Mouse (Mus musculus) layer of hippocampus, adult 2 months (tissue): Measurements from ENCODE around the gene Cst3. TPM values are rescaled to one million over a fixed set of nuclear protein-coding genes. Genes with fewer than 3 reads are reported as not detected.
A peak's percentile ranks its signal among the peaks of the same experiment; 100 is the strongest.

Source experiments
- DNase-seq, 2 experiments: peaks; one replicate each; pipeline ENCODE4 v3.0.0; 2022; ENCODE audit warnings: low spot score in 2 of 2
- H3K27ac ChIP-seq: fragments of 200-600 bp; 2 replicates; pipeline ENCODE4 v1.8.1; 2022
- H3K4me3 ChIP-seq: fragments of 200-600 bp; 2 replicates; pipeline ENCODE4 v1.8.1; 2022; ENCODE audit warnings: mild to moderate bottlenecking
- CTCF ChIP-seq: fragments of 200-600 bp; conservative IDR thresholded peaks from 2 replicates; pipeline ENCODE4 v1.8.1; 2022; ENCODE audit warnings: antibody characterized with exemption, mild to moderate bottlenecking, moderate library complexity
- long read RNA-seq, 2 experiments: library from polyadenylated mRNA; stranded (forward); transcript quantifications; one replicate each; pipeline ENCODE4 v2.0.0; 2021; ENCODE audit warnings: borderline mapping rate in 2 of 2
- total RNA-seq, 2 experiments: library from RNA; stranded (reverse); gene quantifications; 2 replicates each; pipeline ENCODE4 v1.2.3; 2021

The Cst3 gene
- total RNA-seq = 1,000 to 10,000 TPM; 2,176 to 2,304 TPM
- long read RNA-seq, experiment 1, transcript Cst3-201 (3 exons, 860 nt) = major isoform, 1,535 of 1,582 reads
- long read RNA-seq, experiment 1, partial matches to known transcripts = 42 of 1,582 reads
- long read RNA-seq, experiment 1, other reads (novel, unspliced or antisense) = 4 of 1,582 reads
- long read RNA-seq, experiment 2, transcript Cst3-201 (3 exons, 860 nt) = major isoform, 2,026 of 2,070 reads
- long read RNA-seq, experiment 2, partial matches to known transcripts = 15 of 2,070 reads
- long read RNA-seq, experiment 2, other reads (novel, unspliced or antisense) = 27 of 2,070 reads

DNA sequence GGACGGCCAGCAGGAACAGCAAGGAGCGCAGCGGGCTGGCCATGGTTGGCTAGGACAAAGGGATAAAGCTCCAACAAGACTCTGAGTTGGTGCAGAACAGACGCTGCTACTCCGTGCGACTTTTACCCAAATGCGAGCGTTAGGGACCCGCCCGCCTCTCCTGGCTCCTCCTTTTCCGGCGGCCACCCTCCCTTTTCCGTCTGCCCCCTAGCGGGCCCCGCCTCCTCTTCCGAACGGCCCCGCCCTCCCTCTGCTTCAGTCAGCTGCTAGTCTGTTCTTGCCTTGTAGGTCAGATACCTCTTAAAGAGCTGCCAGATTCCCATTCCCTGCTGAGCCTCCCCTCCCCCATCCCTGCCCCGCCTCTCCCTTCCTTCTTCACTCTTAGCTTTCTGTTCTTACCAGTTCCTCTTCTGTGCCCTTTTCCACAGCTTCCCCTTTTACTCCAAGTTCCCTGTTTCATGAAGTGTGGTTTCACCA lies at the start of gene Cst3:
TSS of gene Cst3 (minus strand) at position 358 of the 477 bp plus-strand sequence.
- DNase-seq = peak; percentile 92 to 95
- Histone ChIP-seq H3K4me3 (peak within 1 kb of the TSS; percentile 95), H3K27ac (peak within 1 kb of the TSS; percentile 94)
- peak; percentile 64 for TF ChIP-seq CTCF

DNA sequence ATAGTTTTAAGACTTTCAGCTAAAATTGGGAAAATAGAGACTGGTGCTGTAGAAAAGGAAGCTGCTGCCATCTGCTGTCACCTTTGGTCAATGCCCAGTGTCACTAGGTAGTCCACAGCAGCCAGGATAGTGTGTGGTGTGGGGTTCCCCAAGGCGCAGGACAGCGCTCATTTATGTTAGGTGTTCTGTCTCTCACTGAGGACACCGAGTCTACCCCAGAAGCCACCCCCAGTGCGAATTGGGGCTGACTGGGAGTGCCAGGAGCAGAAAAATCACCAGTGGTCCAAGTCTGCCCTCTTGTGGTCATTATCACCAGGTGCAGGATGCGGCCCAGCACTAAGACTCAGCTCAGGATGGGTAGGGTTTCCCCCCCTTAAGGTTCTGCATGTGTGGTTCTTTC lies 26.8 kb upstream of the Cst3 start:
- peak; percentile 90 for TF ChIP-seq CTCF
- DNase-seq = peak; percentile 52 to 70
- Histone ChIP-seq H3K27ac (peak overlapping the region; percentile 58; the same call in 1 of the 2 replicates), H3K4me3 (peak overlapping the region; percentile 37)

DNA sequence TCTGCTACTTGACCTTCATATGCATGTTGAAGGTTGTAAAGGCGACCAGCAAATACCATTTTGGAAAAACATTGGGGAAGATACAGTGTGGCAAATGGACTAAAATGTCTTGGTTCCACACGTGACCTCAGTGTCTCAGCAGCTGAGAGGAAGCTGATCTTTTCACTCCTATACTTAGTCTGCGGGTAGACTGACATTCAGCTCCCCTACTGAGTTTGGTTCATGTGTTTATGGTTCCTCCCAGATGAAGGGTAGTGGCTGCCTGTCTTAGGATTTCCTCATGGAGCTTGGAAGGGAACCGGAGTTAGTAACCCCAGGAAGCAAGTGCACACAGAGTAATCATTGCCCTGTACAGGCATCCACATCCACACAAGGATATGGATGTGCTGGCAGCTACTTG lies 24.8 kb upstream of the Cst3 start:
- no peak overlapping the region for H3K4me3 ChIP-seq
- DNase-seq = no peak
- peak overlapping the region; percentile 58; the same call in 1 of the 2 replicates for H3K27ac ChIP-seq
- TF ChIP-seq CTCF = no peak

DNA sequence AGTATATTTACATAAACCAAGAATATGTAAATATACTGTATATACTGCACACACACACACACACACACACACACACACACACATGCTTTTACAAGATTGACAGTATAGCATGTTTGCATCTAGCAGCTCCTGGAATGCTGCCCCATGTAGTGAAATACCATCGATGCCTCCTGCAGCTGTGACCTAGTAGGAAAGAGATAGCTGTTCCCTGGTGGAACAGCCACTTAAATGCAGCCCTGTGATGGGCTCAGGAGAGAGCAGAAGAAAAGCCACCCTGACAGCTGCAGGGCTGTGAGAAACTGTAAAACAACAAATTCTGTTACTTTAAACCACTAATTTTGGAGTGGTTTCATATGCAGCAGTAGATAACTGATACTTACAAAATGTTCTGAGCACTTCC lies 20.7 kb upstream of the Cst3 start:
- DNase-seq = no peak
- no peak overlapping the region for H3K27ac ChIP-seq
- no peak overlapping the region for H3K4me3 ChIP-seq
- no peak for TF ChIP-seq CTCF

DNA sequence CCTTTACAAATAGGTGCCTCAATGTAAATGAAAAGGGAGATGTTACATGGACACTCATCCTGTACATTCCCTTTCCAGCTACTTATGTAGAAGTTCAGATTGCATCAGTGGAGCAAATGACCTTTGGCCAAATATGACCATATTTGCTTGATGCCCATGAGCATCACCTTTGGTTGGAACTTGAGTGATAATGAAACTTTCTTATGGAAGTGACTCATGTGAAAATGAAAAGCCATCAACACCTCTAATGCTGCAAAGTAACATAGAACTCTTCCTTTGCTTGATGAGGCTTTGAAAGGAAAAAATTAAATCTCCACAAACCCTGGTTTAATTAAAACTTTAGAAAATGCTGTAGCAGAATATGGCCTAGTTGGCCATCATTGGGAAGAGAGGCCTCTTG lies 17.6 kb upstream of the Cst3 start:
- Histone ChIP-seq H3K27ac (no peak overlapping the region), H3K4me3 (no peak overlapping the region)
- no peak for DNase-seq
- no peak for TF ChIP-seq CTCF

DNA sequence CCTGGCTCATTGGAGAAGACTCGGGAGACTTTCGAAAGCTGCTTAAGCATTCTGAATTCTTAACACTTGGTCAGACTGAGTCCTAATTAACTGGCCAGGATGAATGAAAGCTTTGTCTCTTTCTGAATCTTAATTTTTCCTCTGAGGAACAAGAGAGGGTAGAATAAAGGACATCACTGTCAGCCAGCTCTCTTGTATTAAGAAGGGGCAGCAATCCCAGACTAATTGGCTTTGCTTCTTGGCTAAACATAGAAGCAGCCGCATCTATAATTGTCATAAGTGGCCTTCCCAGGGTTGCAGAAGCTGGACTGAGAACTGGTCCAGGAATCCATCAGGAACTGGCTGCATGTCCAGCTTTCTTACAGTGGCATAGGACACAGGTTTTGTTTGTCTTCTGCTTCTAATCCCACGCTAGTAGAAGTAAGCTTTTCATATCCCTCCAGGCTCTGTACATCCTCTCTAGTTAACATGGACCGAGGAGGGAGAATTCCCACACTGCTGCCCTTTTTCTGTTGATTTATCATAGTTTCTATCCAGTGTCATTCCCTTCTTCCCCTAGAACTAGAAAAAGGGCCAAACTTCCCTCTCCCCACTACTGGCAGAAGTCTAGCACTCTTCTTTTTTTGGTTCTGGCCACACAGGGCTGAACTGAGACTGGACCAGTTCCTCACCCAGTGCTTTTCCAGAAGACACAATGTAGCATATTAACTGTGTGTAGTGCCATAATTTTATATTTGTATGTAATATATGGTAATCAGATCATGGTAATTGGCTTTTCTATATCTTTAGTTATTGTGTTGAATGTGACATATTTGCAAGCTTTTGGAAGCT lies 14.7 kb upstream of the Cst3 start:
- peak; percentile 41 to 75 for DNase-seq
- H3K27ac ChIP-seq = peak overlapping the region; percentile 82
- no peak for TF ChIP-seq CTCF

DNA sequence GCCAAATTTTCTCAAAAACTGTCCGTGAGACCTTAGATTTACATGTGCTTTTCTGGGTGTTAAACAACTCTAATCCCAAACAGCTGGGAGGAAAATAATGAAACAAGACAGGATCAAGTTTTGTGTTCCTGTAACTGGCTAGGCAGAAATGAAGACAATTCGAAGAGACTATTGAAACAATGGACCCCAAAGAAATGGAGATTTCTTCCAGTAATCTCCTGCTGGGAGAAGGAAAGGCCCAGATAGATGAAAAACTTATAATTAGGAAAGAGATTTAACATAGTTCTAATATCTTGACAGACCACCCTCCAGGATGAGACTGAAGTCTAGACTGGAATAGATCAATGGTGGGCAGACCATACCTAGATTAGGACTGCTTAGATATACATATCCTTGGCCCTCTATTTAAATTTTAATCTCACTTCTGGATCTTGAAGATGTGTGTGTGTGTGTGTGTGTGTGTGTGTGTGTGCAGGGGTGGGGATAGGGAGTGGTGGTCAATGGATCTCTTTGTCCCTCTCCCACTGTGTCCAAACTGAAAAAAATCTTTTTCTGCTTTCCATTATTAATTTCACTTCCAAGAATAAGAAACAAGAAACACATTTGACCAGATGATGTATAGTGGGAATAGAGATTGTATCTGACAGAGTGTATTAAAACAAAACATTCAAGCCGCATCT lies 14.0 kb upstream of the Cst3 start:
- TF ChIP-seq CTCF = no peak
- H3K4me3 ChIP-seq = no peak overlapping the region
- no peak for DNase-seq
- H3K27ac ChIP-seq = peak overlapping the region; percentile 82

More for the DNA sequence above, 14.7 kb upstream of the Cst3 start:
- no peak overlapping the region for H3K4me3 ChIP-seq

DNA sequence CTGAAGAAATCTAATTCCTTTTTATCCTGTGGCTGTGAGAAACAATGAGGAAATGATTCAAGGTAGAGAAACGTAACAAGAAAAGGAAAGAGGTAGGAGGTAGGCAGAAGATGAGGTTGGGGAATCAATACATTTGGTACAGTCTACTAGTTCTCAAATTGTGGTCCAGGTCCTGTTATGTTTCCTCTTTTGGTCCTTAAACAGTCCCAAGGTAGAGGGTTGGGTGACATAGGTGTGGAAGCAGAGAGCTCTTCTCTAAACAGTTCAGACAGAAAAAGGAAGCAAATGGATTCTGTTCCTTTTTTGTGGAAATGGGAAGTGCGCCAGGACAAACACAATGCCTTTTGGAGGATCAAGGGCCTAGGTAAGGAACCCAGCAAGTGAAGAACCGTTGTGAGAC lies 13.4 kb upstream of the Cst3 start:
- TF ChIP-seq CTCF = no peak
- no peak for DNase-seq
- Histone ChIP-seq H3K4me3 (no peak overlapping the region), H3K27ac (peak overlapping the region; percentile 82)

DNA sequence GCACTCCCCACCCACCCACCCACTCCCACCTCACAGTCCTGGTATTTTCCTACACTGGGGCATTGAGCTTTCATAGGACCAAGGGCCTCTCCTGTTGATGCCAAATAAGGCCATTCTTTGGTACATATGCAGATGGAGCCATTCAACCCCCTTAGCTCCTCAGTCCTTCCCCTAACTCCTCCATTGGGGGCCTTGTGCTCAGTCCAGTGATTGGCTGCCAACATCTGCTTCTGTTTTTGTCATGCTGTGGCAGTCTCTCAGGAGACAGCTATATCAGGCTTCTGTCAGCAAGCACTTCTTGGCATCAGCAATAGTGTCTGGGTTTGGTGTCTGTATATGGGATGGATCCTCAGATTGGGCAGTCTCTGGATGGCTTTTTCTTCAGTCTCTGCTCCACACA lies 9.2 kb upstream of the Cst3 start:
- DNase-seq = no peak
- Histone ChIP-seq H3K27ac (peak overlapping the region; percentile 3; the same call in 1 of the 2 replicates), H3K4me3 (no peak overlapping the region)
- no peak for TF ChIP-seq CTCF

DNA sequence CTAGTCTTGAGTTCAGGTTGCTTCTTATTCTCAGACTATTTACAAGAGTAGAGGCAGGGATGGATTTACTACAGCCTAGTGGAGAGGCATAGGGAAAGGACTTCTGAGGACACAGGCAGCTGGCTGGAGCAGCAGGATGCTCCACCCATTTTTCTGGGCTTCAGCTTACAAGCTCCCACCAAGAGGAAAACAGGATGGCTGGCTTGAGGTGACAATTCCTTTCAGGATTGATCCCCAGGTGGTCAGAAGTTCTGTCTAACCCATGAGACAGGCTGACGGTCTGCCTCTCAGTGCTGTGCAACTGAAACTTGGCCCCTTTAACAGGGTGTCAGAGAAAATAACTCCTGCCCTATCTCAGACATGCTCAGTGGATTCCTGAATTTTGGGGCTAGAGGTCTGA lies 3.7 kb upstream of the Cst3 start:
- no peak for DNase-seq
- TF ChIP-seq CTCF = no peak
- Histone ChIP-seq H3K4me3 (no peak overlapping the region), H3K27ac (peak overlapping the region; percentile 87)

DNA sequence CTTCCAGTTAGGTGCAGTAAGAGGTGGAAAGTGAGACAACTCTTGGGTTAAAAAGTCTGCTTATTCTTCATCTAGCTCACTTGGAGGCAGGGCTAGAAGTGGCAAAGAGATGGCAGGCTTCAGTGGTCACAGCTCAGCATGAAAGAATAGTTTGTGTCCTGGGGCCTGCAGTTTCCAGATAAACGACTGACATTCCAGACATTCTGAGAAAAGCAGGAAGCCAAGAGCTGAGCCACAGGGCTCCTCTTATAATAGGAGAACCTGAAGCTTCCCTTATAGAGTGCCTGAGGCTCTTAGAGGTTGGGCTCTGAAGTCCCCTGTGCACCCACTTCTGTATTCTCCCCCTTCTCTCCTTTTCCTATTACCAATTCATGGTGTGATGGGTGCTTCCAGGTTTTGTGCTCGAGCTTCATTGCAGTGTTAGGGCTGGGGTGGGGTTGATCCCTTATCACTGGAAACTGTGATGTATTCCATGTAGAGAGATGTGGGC lies 3.2 kb upstream of the Cst3 start:
- Histone ChIP-seq H3K27ac (peak overlapping the region; percentile 87), H3K4me3 (no peak overlapping the region)
- TF ChIP-seq CTCF = no peak
- DNase-seq = no peak

DNA sequence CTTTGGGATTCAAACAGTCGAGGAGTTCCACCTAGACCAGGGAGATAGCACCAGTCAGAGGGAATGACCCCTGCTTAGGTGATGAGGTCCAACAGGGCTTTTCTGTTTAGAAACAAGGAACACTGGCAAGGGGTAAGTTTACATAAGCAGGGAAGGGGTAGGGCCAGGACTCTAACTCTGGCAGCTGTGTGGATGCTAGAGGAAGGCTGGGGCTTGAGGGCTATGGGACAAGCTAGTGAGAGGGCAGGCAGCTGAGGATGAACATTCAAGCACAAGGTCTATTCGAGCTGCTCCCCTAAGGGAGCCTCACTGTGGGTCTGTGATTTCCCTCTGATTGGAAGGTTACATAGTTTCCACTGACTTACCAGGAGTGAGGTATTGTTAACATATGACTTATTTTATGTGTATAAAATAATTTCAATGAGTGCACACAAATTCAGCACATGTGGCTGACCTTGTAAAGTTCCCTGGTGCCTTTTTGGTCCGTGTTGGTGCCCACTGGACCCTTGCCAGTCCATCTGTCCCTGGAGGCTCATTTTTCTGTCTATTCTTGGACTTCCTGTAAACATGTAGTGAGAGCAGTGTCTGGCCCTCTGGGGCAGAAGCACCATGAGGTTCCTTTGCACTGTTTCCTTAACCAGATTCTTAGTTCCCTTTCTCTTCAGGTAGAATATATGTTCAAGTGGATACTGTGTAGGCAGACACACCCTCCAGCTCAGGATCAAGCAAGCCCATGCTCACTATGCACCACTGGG lies 1.7 kb upstream of the Cst3 start:
- TF ChIP-seq CTCF = no peak
- DNase-seq = no peak
- no peak overlapping the region for H3K4me3 ChIP-seq
- H3K27ac ChIP-seq = peak overlapping the region; percentile 87
